Mouse (Mus musculus) kidney, embryonic 15.5 days (tissue): ENCODE measurements around the gene Nup85. TPM values are rescaled to one million over a fixed set of nuclear protein-coding genes. Genes with fewer than 3 reads are reported as not detected.

Source experiments
- ATAC-seq: fragments of 200-750 bp; cut with Nextera tagmentation; replicated peaks from 2 replicates; pipeline ENCODE4 v1.8.0; 2017; ENCODE audit warnings: moderate TSS enrichment; ENCODE audit not compliant: low FRiP score
- H3K27ac ChIP-seq: fragments of 300-500 bp; sonication (generic); 2 replicates; pipeline ENCODE4 v1.5.1; 2015; ENCODE audit warnings: mild to moderate bottlenecking, inconsistent platforms
- H3K27me3 ChIP-seq: fragments of 300-500 bp; sonication (generic); 2 replicates; pipeline ENCODE4 v1.6.1; 2015; ENCODE audit warnings: inconsistent platforms
- H3K36me3 ChIP-seq: fragments of 300-500 bp; sonication (generic); 2 replicates; pipeline ENCODE4 v1.6.1; 2015; ENCODE audit warnings: inconsistent platforms
- H3K4me1 ChIP-seq: fragments of 300-500 bp; sonication (generic); 2 replicates; pipeline ENCODE4 v1.6.1; 2015; ENCODE audit warnings: inconsistent platforms
- H3K4me2 ChIP-seq: fragments of 300-500 bp; sonication (generic); 2 replicates; pipeline ENCODE4 v1.6.1; 2015; ENCODE audit warnings: moderate library complexity, mild to moderate bottlenecking, inconsistent platforms
- H3K4me3 ChIP-seq: fragments of 300-500 bp; sonication (generic); replicated peaks from 2 replicates; pipeline ENCODE4 v1.5.1; 2015; ENCODE audit warnings: mild to moderate bottlenecking, inconsistent platforms
- H3K9ac ChIP-seq: fragments of 300-500 bp; sonication (generic); 2 replicates; pipeline ENCODE4 v1.6.1; 2015; ENCODE audit warnings: mild to moderate bottlenecking, inconsistent platforms
- H3K9me3 ChIP-seq: fragments of 300-500 bp; sonication (generic); replicated peaks from 2 replicates; pipeline ENCODE4 v1.6.1; 2016; ENCODE audit warnings: inconsistent platforms
- WGBS: fragments of 180-500 bp; shearing (Covaris S2); methylation state at CpG from one replicate; pipeline ENCODE4 v1.1.7; 2015; ENCODE audit warnings: mixed read lengths; 5-methylcytosine and 5-hydroxymethylcytosine counted together
- polyA plus RNA-seq: library from polyadenylated mRNA; unstranded; fragments of >200 nt; fragmentation: Nextera tagmentation; extraction: Ambion mirVana; gene quantifications from 2 replicates; pipeline ENCODE4 v1.2.1, GENCODE M21; 2015

Gene Nup85
- polyA plus RNA-seq, 1 experiment from 2014 or later, result 190 TPM

- 0 out of 2 replicates have a peak overlapping the region, but pooled peaks have one; percentile 99 for H3K27ac ChIP-seq
- ATAC-seq, result no peak
- no peaks in the 10 kb centered on the region for H3K27me3 ChIP-seq
- H3K36me3 ChIP-seq, result peaks cover 58% of the 10 kb centered on the region
- no peak overlapping the region for H3K4me2 ChIP-seq
- H3K4me3 ChIP-seq, result no peak overlapping the region
- no peak overlapping the region for H3K9ac ChIP-seq
- WGBS, result 92% methylated on average over 7 of the region's 7 CpGs
- peaks cover 43% of the 10 kb centered on the region for H3K4me1 ChIP-seq
- no peaks in the 10 kb centered on the region for H3K9me3 ChIP-seq
Observed at GRCm38 (mm10) chr11:115616371-115616770, 52.1 kb downstream of the Nup85 start.

- Histone ChIP-seq H3K9me3 (no peaks in the 10 kb centered on the region), H3K4me1 (peaks cover 38% of the 10 kb centered on the region), H3K4me2 (no peak overlapping the region), H3K27ac (no peak overlapping the region), H3K9ac (no peak overlapping the region), H3K27me3 (no peaks in the 10 kb centered on the region), H3K36me3 (peaks cover 61% of the 10 kb centered on the region), H3K4me3 (no peak overlapping the region)
- no peak for ATAC-seq
- 74% methylated on average over 6 of the region's 6 CpGs for WGBS
Observed at GRCm38 (mm10) chr11:115616893-115617292, 52.7 kb downstream of the Nup85 start.

- H3K4me3 ChIP-seq, result no peak overlapping the region
- H3K27me3 ChIP-seq, result no peaks in the 10 kb centered on the region
- peaks cover 32% of the 10 kb centered on the region for H3K4me1 ChIP-seq
- H3K4me2 ChIP-seq, result no peak overlapping the region
- peaks cover 72% of the 10 kb centered on the region for H3K36me3 ChIP-seq
- no peaks in the 10 kb centered on the region for H3K9me3 ChIP-seq
- H3K9ac ChIP-seq, result no peak overlapping the region
- no peak overlapping the region for H3K27ac ChIP-seq
- no peak for ATAC-seq
- WGBS, result 83% methylated on average over 2 of the region's 2 CpGs
Observed at GRCm38 (mm10) chr11:115618001-115618400, 53.8 kb downstream of the Nup85 start.

GRCm38 (mm10) chr11:115618732-115619516 lies 54.7 kb downstream of the Nup85 start:
- Histone ChIP-seq H3K4me1 (peaks cover 22% of the 10 kb centered on the region), H3K27me3 (no peaks in the 10 kb centered on the region), H3K4me3 (no peak overlapping the region), H3K9ac (no peak overlapping the region), H3K36me3 (peaks cover 80% of the 10 kb centered on the region), H3K27ac (no peak overlapping the region), H3K9me3 (no peaks in the 10 kb centered on the region), H3K4me2 (no peak overlapping the region)
- 88% methylated on average over 16 of the region's 16 CpGs for WGBS
- ATAC-seq, result no peak

- Histone ChIP-seq H3K27me3 (no peaks in the 10 kb centered on the region), H3K4me1 (peaks cover 12% of the 10 kb centered on the region)
- 93% methylated on average over 7 of the region's 7 CpGs for WGBS
Observed at GRCm38 (mm10) chr11:115619949-115620348, 55.7 kb downstream of the Nup85 start.

GRCm38 (mm10) chr11:115623487-115624070 lies 59.3 kb downstream of the Nup85 start:
- WGBS, result 76% methylated on average over 9 of the region's 9 CpGs
- Histone ChIP-seq H3K27me3 (no peaks in the 10 kb centered on the region), H3K27ac (no peak overlapping the region), H3K4me3 (no peak overlapping the region), H3K36me3 (peaks cover 48% of the 10 kb centered on the region), H3K4me1 (peaks cover 26% of the 10 kb centered on the region), H3K9ac (no peak overlapping the region), H3K9me3 (no peaks in the 10 kb centered on the region), H3K4me2 (no peak overlapping the region)
- ATAC-seq, result no peak

More at GRCm38 (mm10) chr11:115619949-115620348, 55.7 kb downstream of the Nup85 start:
- no peak for ATAC-seq
- Histone ChIP-seq H3K9me3 (no peaks in the 10 kb centered on the region), H3K36me3 (peaks cover 76% of the 10 kb centered on the region), H3K9ac (no peak overlapping the region), H3K4me2 (no peak overlapping the region), H3K27ac (no peak overlapping the region), H3K4me3 (no peak overlapping the region)

- Histone ChIP-seq H3K4me1 (peaks cover 26% of the 10 kb centered on the region), H3K27me3 (no peaks in the 10 kb centered on the region), H3K9ac (peak overlapping the region; percentile 12; the same call in 1 of the 2 replicates), H3K36me3 (peaks cover 27% of the 10 kb centered on the region), H3K27ac (peak overlapping the region; percentile 70), H3K4me3 (0 out of 2 replicates have a peak overlapping the region, but pooled peaks have one; percentile 12), H3K9me3 (no peaks in the 10 kb centered on the region), H3K4me2 (peak overlapping the region; percentile 91)
- WGBS, result 52% methylated on average over 9 of the region's 9 CpGs
- 0 out of 2 replicates have a peak, but pooled peaks have one; percentile 10 for ATAC-seq
Observed at GRCm38 (mm10) chr11:115625877-115626276, 61.6 kb downstream of the Nup85 start.

- H3K4me3 ChIP-seq, result peak overlapping the region; percentile 83
- peak overlapping the region; percentile 91 for H3K4me2 ChIP-seq
- peak overlapping the region; percentile 73 for H3K9ac ChIP-seq
- H3K27me3 ChIP-seq, result no peaks in the 10 kb centered on the region
- peak overlapping the region; percentile 30 for H3K27ac ChIP-seq
- H3K4me1 ChIP-seq, result peaks cover 31% of the 10 kb centered on the region
- no peak for ATAC-seq
- H3K36me3 ChIP-seq, result peaks cover 18% of the 10 kb centered on the region
- 38% methylated on average over 11 of the region's 11 CpGs for WGBS
- H3K9me3 ChIP-seq, result no peaks in the 10 kb centered on the region
Observed at GRCm38 (mm10) chr11:115626824-115627616, 62.8 kb downstream of the Nup85 start.

- Histone ChIP-seq H3K9ac (peak within 1 kb of the TSS; percentile 73), H3K27ac (peak within 1 kb of the TSS; percentile 71), H3K36me3 (peaks cover 9% of the 10 kb centered on the region), H3K27me3 (no peaks in the 10 kb centered on the region), H3K4me3 (peak within 1 kb of the TSS; percentile 83), H3K4me2 (peak within 1 kb of the TSS; percentile 91), H3K9me3 (no peaks in the 10 kb centered on the region), H3K4me1 (peaks cover 31% of the 10 kb centered on the region)
- WGBS, result under 1% methylated on average over 47 of the region's 47 CpGs
- peak; percentile 98 for ATAC-seq
Observed at GRCm38 (mm10) chr11:115627705-115628464, 63.7 kb downstream of the Nup85 start, which contains the start of gene Slc25a19. Slc25a19 (minus strand) TSS chr11:115628295.

GRCm38 (mm10) chr11:115628465-115629101 lies 64.3 kb downstream of the Nup85 start:
- Histone ChIP-seq H3K27me3 (no peaks in the 10 kb centered on the region), H3K27ac (peak overlapping the region; percentile 60; the same call in 1 of the 2 replicates), H3K4me1 (peaks cover 31% of the 10 kb centered on the region), H3K4me3 (peak overlapping the region; percentile 83), H3K9ac (peak overlapping the region; percentile 35; the same call in 1 of the 2 replicates), H3K9me3 (no peaks in the 10 kb centered on the region), H3K36me3 (peaks cover 2% of the 10 kb centered on the region; the same call in 1 of the 2 replicates), H3K4me2 (peak overlapping the region; percentile 91)
- no peak; the same call in 1 of the 2 replicates for ATAC-seq
- WGBS, result 50% methylated on average over 13 of the region's 13 CpGs
